Mouse (Mus musculus) lung, adult 2 months (tissue): ENCODE data around the gene Ckap2l. TPM values are rescaled to one million over a fixed set of nuclear protein-coding genes. Genes with fewer than 3 reads are reported as not detected.

Experiments used
- DNase-seq: peaks from one replicate; pipeline ENCODE4 v3.0.0; 2022
- H3K4me1 ChIP-seq: fragments of 200-500 bp; 2 replicates; pipeline ENCODE4 v1.6.1; 2011; ENCODE audit warnings: low read length; ENCODE audit not compliant: control insufficient read depth, insufficient read depth
- H3K4me3 ChIP-seq: fragments of 200-500 bp; replicated peaks from 2 replicates; pipeline ENCODE3; 2011; ENCODE audit warnings: low read depth, mild to moderate bottlenecking, control low read depth, low read length; ENCODE audit errors: extremely low read depth
- CTCF ChIP-seq: fragments of 200-500 bp; IDR thresholded peaks from 2 replicates; pipeline ENCODE4 v1.5.1; 2011; ENCODE audit warnings: mild to moderate bottlenecking, low read length, control low read depth; ENCODE audit not compliant: insufficient read depth
- POLR2A ChIP-seq: fragments of 200-500 bp; IDR thresholded peaks from 2 replicates; pipeline ENCODE4 v1.6.1; 2011; ENCODE audit warnings: low read depth, mild to moderate bottlenecking, control low read depth, low read length, borderline replicate concordance; ENCODE audit errors: extremely low read depth
- WGBS: fragments of 180-500 bp; shearing (Covaris S2); methylation state at CpG from one replicate; pipeline ENCODE4 v1.1.7; 2018; 5-methylcytosine and 5-hydroxymethylcytosine counted together
- polyA plus RNA-seq: library from polyadenylated mRNA; depleted of rRNA; stranded (reverse); fragments of >200 nt; gene quantifications from 2 replicates; pipeline ENCODE4 v1.2.3, GENCODE M21; 2012

Gene Ckap2l
- polyA plus RNA-seq, 1 experiment: 0.60 TPM

DNA sequence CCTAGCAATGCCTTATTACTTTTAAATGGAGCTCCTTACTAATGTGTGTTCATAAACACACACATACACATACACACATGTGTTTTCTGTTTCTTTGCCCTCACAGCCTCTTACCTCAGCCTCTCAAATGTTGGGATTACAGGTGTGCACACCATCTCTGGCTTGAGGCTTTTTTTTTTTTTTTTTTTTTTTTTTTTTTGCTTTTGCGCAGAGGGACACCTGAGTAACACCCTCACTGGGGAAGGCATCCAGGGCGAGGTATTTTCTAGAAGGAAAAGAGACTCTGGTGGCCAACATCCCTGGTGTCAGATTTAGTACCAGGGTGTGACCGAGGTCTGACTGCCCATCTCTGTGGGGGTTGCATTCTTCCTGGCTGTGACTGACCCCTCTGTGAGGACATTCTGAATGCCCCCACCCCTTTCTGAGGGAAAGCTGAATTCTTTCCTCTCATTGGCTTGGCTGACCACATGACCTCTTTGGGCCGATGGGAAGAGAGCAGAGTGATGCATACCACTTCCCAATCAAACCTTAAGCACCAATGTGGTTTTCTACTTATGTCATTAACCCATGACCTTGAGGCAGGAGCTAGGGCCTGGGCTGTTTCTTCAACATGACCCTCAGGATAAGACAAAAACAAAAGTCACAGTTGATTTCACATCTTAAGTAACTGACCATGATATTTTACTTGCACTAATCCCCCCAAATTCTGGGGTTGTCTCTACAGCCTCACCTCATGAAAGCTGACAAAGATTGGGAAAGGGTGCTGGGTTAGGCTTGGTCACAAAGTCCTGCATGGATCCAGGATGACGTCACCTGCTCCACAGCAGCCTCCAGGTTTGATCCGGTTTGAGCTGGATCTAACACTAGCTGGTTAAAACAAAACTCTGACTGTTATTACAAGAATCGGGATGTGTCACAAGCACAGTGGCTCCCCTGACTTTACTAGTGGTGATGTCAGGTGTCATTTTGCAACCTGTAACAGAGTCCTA lies 54.9 kb downstream of the Ckap2l start:
- no peaks in the 10 kb centered on the region for H3K4me1 ChIP-seq
- 68% methylated on average over 7 of the region's 7 CpGs for WGBS
- no peak overlapping the region for H3K4me3 ChIP-seq
- no peak for TF ChIP-seq CTCF
- no peak for TF ChIP-seq POLR2A
- DNase-seq: no peak

- no peak for TF ChIP-seq CTCF
- TF ChIP-seq POLR2A: no peak
- no peak overlapping the region for H3K4me3 ChIP-seq
- 71% methylated on average over 9 of the region's 9 CpGs for WGBS
- no peaks in the 10 kb centered on the region for H3K4me1 ChIP-seq
- DNase-seq: no peak
These were observed 56.1 kb downstream of the Ckap2l start for GRCm38 (mm10) chr2:129240726-129241432.

GRCm38 (mm10) chr2:129236526-129236925 lies 60.5 kb downstream of the Ckap2l start:
- TF ChIP-seq CTCF (no peak), POLR2A (no peak)
- Histone ChIP-seq H3K4me1 (no peaks in the 10 kb centered on the region), H3K4me3 (no peak overlapping the region)
- DNase-seq: no peak
- WGBS: 87% methylated on average over 4 of the region's 4 CpGs

DNA sequence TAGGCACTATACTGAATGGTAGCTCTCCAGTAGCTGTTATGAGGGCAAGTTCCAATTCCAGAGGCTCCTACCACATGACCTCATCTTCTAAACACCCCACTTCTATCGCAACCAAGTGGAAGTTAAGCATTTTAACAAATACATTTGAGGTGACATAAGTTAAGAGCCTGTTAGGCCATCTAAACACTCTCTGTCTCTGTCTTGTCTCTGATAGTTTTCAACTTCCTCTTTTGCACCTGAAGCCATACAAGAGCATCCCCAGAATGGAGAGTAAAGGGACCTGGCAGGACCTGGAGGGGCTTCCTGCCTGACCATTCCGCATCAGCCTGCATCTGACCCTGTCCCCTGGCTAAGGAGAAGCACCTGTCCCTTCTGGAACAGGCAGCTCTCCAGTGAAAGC lies 62.3 kb downstream of the Ckap2l start:
- DNase-seq: no peak
- TF ChIP-seq POLR2A (no peak), CTCF (no peak)
- 63% methylated on average over 2 of the region's 2 CpGs for WGBS
- no peaks in the 10 kb centered on the region for H3K4me1 ChIP-seq
- no peak overlapping the region for H3K4me3 ChIP-seq

DNA sequence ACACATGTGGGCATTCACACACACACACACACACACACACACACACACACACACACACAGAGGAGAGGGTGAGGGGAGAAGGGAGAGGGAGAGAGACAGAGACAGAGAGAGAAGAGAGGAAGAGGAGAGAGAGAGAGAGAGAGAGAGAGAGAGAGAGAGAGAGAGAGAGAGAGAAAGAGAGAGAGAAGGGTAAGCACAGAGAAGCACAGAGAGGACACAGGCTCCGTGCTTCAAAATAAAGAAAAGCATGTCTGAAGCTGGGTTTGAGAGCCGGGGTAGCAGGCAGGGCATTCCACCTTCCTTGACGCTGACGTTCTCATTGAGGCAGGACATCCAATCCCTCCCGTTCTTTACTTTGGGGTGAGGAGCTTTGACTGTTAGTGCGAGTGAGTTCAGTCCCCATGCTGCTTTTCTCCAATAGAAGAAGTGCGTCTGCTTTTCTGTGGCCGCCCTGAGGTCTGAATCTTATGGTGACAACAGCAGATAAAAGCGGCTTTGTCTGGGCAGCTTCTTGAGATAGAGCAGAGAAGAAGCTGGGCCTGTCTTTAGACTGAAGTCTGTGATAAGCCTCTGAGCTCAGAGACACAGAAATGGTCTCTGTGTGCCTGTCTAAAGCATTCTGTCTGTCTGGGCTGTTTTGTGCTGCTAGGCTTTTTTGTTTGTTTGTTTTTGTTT lies 63.1 kb downstream of the Ckap2l start:
- TF ChIP-seq CTCF (no peak), POLR2A (no peak)
- 59% methylated on average over 9 of the region's 9 CpGs for WGBS
- no peak for DNase-seq
- no peak overlapping the region for H3K4me3 ChIP-seq
- H3K4me1 ChIP-seq: no peaks in the 10 kb centered on the region

DNA sequence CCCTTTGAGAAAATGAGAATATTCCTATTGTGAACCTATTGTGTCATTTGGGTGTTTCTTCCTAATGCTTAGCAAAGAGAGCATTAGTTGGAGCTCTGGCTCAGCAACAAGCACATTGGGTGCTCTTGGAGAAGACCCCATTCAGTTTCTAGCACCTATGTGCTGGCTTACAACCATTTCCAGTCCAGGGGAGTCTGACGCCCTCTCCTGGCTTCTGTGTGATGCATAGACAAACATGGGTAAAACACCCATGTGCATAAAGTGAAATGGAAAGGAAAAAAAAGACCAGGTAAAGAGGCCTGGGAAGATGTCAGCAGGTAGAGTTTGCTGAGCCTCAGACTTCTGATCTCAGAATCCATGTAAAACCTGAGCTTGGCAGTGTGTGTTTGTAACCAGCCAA lies 63.8 kb downstream of the Ckap2l start:
- TF ChIP-seq CTCF (no peak), POLR2A (no peak)
- H3K4me1 ChIP-seq: no peaks in the 10 kb centered on the region
- 81% methylated on average over 1 of the region's 1 CpGs for WGBS
- H3K4me3 ChIP-seq: no peak overlapping the region
- no peak for DNase-seq

DNA sequence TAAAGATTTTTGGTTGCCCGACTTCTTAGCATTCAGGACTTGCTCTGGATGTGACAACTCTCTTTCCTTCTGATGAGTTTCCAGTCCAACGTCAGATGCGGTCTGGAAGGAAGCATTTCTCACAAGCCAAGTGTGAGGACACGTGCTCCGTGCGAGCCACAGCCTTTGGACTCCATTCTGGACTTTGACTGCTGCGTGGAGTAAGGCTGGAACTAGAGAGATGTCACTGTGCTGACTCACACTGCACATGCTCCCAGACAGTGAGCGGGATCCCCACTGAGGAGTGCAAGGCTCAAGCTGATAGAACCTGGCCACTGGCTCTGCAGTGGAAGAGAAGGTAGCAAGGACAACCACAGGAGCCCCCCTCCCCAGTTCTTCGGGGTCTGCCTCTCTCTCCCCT lies 64.5 kb downstream of the Ckap2l start:
- WGBS: 72% methylated on average over 9 of the region's 9 CpGs
- Histone ChIP-seq H3K4me3 (no peak overlapping the region), H3K4me1 (no peaks in the 10 kb centered on the region)
- DNase-seq: no peak
- TF ChIP-seq CTCF (no peak), POLR2A (no peak)

DNA sequence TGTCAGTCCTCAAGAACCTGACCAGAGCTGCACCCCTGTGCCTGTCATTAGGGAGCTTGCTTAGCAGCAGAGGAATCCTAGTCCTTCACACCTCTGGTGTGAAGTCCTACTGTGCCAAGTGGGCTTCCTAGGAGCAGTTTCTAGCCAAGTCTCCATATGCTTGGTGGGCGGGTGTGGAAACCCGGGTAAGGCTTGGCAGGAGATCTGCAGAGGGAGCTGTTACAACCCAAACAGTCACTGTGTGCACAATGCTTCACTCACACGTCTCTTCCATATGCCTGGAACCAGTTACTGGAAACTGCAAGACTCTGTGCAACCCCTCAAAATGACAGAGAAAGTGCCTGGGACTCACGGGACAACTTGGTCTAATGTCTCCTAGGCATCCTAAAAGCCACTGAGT lies 65.0 kb downstream of the Ckap2l start:
- DNase-seq: no peak
- WGBS: 42% methylated on average over 4 of the region's 4 CpGs
- no peak for TF ChIP-seq POLR2A
- TF ChIP-seq CTCF: no peak
- Histone ChIP-seq H3K4me1 (no peaks in the 10 kb centered on the region), H3K4me3 (no peak overlapping the region)

DNA sequence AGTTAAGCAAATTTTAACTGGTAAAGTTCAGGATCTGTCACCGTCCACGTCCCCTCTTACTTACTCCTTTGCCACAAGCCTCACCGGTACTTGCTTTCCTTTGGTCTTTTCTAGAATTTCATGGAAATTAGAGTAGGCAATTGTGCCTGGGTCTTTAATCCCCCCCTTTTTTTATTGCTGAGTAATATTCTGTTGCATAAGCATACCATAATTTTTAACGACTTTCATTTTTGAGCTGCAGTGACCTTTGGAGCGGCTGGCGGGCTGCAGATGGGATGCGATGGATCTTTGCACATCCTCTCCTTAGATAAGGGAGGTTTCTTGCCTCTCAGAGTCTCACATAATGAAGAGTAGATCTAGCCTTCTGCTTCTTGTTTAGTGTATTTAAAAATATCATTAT lies 67.7 kb downstream of the Ckap2l start:
- Histone ChIP-seq H3K4me3 (no peak overlapping the region), H3K4me1 (no peaks in the 10 kb centered on the region)
- no peak for DNase-seq
- 93% methylated on average over 7 of the region's 7 CpGs for WGBS
- TF ChIP-seq POLR2A (no peak), CTCF (no peak)

- Histone ChIP-seq H3K4me1 (no peaks in the 10 kb centered on the region), H3K4me3 (no peak overlapping the region)
- DNase-seq: no peak
- WGBS: 73% methylated on average over 4 of the region's 4 CpGs
- TF ChIP-seq CTCF (no peak), POLR2A (no peak)
These were observed 68.4 kb downstream of the Ckap2l start for GRCm38 (mm10) chr2:129228571-129228970.
